Mouse (Mus musculus): ENCODE data around the gene Ihh.

Gene Ihh

GRCm38 (mm10) chr1:74941651-74942360 lies 9.7 kb downstream of the Ihh start:
- DNase-seq = no peak

- DNase-seq = peak; percentile 18 to 73
Observed at GRCm38 (mm10) chr1:74939762-74940161, 11.7 kb downstream of the Ihh start.

GRCm38 (mm10) chr1:74936221-74936830 lies 15.1 kb downstream of the Ihh start:
- DNase-seq = peak; percentile 80 to 86

- DNase-seq = peak; percentile 79 to 86
Observed at GRCm38 (mm10) chr1:74935402-74935801, 16.1 kb downstream of the Ihh start, which contains the start of gene Cfap65. Gene Cfap65, minus strand, starts transcription at chr1:74935599.

GRCm38 (mm10) chr1:74927621-74928296 lies 23.7 kb downstream of the Ihh start:
- DNase-seq = peak; percentile 13 to 14

GRCm38 (mm10) chr1:74926721-74927120 lies 24.8 kb downstream of the Ihh start:
- DNase-seq = peak; percentile 69 to 85

- peak; percentile 44 to 45 for DNase-seq
Observed at GRCm38 (mm10) chr1:74924464-74924863, 27.0 kb downstream of the Ihh start.

GRCm38 (mm10) chr1:74915706-74916105 lies 35.8 kb downstream of the Ihh start:
- peak in 1 of 2 experiments; percentile 61 for DNase-seq

- no peak for DNase-seq
Observed at GRCm38 (mm10) chr1:74902191-74902590, 49.3 kb downstream of the Ihh start.

- peak; percentile 51 to 89 for DNase-seq
Observed at GRCm38 (mm10) chr1:74901686-74902085, 49.8 kb downstream of the Ihh start.

GRCm38 (mm10) chr1:74900341-74901285 lies 50.9 kb downstream of the Ihh start:
- DNase-seq = peak; percentile 64 to 65

GRCm38 (mm10) chr1:74898656-74899431 lies 52.6 kb downstream of the Ihh start:
- peak in 1 of 2 experiments; percentile 61 for DNase-seq

GRCm38 (mm10) chr1:74897976-74898375 lies 53.5 kb downstream of the Ihh start:
- DNase-seq = no peak
